Mouse (Mus musculus) hindbrain, embryonic 14.5 days (tissue): ENCODE measurements around the gene Pwp2. TPM values are rescaled to one million over a fixed set of nuclear protein-coding genes. Genes with fewer than 3 reads are reported as not detected.
"Not testable (repeated sequence)": the region's sequence is repeated elsewhere in the genome, so short reads cannot be mapped to it uniquely, and the experiment has no call there.

ENCODE experiments used
- ATAC-seq: fragments of 200-750 bp; cut with Nextera tagmentation; 2 replicates; pipeline ENCODE4 v1.8.0; 2017; ENCODE audit warnings: moderate number of reproducible peaks, mild to moderate bottlenecking, moderate TSS enrichment, moderate library complexity; ENCODE audit not compliant: low FRiP score
- DNase-seq: peaks from one replicate; pipeline ENCODE4 v3.0.0-alpha.2; 2015; ENCODE audit warnings: low spot score
- H3K27ac ChIP-seq: fragments of 300-500 bp; sonication (generic); 2 replicates; pipeline ENCODE4 v1.5.1; 2014; ENCODE audit warnings: mild to moderate bottlenecking, moderate library complexity
- H3K27me3 ChIP-seq: fragments of 300-500 bp; sonication (generic); 2 replicates; pipeline ENCODE4 v1.6.1; 2014; ENCODE audit warnings: mild to moderate bottlenecking, low read length, mixed read lengths; ENCODE audit not compliant: control insufficient read depth, insufficient read depth
- H3K36me3 ChIP-seq: fragments of 300-500 bp; sonication (generic); replicated peaks from 2 replicates; pipeline ENCODE4 v1.6.1; 2014; ENCODE audit not compliant: control insufficient read depth, insufficient read depth
- H3K4me1 ChIP-seq: fragments of 300-500 bp; sonication (generic); replicated peaks from 2 replicates; pipeline ENCODE4 v1.6.1; 2014; ENCODE audit warnings: antibody characterized with exemption, low read length, mixed read lengths; ENCODE audit not compliant: control insufficient read depth, insufficient read depth
- H3K4me2 ChIP-seq: fragments of 300-500 bp; sonication (generic); replicated peaks from 2 replicates; pipeline ENCODE4 v1.6.1; 2014; ENCODE audit warnings: mild to moderate bottlenecking, moderate library complexity
- H3K4me3 ChIP-seq: fragments of 300-500 bp; sonication (generic); replicated peaks from 2 replicates; pipeline ENCODE4 v1.5.1; 2014; ENCODE audit warnings: mild to moderate bottlenecking, low read length
- H3K9ac ChIP-seq: fragments of 300-500 bp; sonication (generic); 2 replicates; pipeline ENCODE4 v1.6.1; 2014
- H3K9me3 ChIP-seq: fragments of 300-500 bp; sonication (generic); 2 replicates; pipeline ENCODE4 v1.6.1; 2016; ENCODE audit warnings: low read length; ENCODE audit not compliant: control insufficient read depth
- WGBS: fragments of 180-500 bp; shearing (Covaris S2); extraction: QIAGEN DNeasy Blood & Tissue Kit; methylation state at CpG from one replicate; pipeline ENCODE4 v1.1.7; 2014; 5-methylcytosine and 5-hydroxymethylcytosine counted together
- polyA plus RNA-seq: library from polyadenylated mRNA; unstranded; fragments of >200 nt; fragmentation: Nextera tagmentation; extraction: Ambion mirVana; gene quantifications from 2 replicates; pipeline ENCODE4 v1.2.1, GENCODE M21; 2014

Gene Pwp2
- polyA plus RNA-seq, 1 experiment from 2014 or later, result 13.5 TPM

GRCm38 (mm10) chr10:78127046-78127870, 57.7 kb downstream of the Pwp2 start:
- 63% methylated on average over 9 of the region's 9 CpGs for WGBS
- ATAC-seq (no peak), DNase-seq (no peak)
- Histone ChIP-seq H3K4me2 (no peak overlapping the region), H3K9ac (no peak overlapping the region), H3K27me3 (no peaks in the 10 kb centered on the region), H3K36me3 (no peaks in the 10 kb centered on the region), H3K9me3 (no peaks in the 10 kb centered on the region), H3K4me1 (no peaks in the 10 kb centered on the region), H3K4me3 (no peak overlapping the region), H3K27ac (no peak overlapping the region)

GRCm38 (mm10) chr10:78126311-78126710, 58.6 kb downstream of the Pwp2 start:
- no peaks in the 10 kb centered on the region for H3K36me3 ChIP-seq
- no peak overlapping the region for H3K4me2 ChIP-seq
- DNase-seq (no peak), ATAC-seq (no peak)
- no peak overlapping the region for H3K9ac ChIP-seq
- H3K27me3 ChIP-seq, result no peaks in the 10 kb centered on the region
- WGBS, result 94% methylated on average over 5 of the region's 5 CpGs
- no peaks in the 10 kb centered on the region for H3K9me3 ChIP-seq
- H3K4me1 ChIP-seq, result no peaks in the 10 kb centered on the region
- no peak overlapping the region for H3K27ac ChIP-seq
- H3K4me3 ChIP-seq, result no peak overlapping the region

GRCm38 (mm10) chr10:78125061-78125460, 59.9 kb downstream of the Pwp2 start:
- not testable (repeated sequence) for H3K27me3 ChIP-seq, H3K4me3 ChIP-seq, H3K9me3 ChIP-seq, H3K4me1 ChIP-seq, H3K9ac ChIP-seq, ATAC-seq, DNase-seq, H3K27ac ChIP-seq, H3K4me2 ChIP-seq, H3K36me3 ChIP-seq
- WGBS, result 84% methylated on average over 8 of the region's 8 CpGs

- not testable (repeated sequence) for ATAC-seq, H3K9me3 ChIP-seq, H3K9ac ChIP-seq, H3K4me2 ChIP-seq, H3K27ac ChIP-seq, DNase-seq, H3K36me3 ChIP-seq, H3K27me3 ChIP-seq, H3K4me3 ChIP-seq, H3K4me1 ChIP-seq
- WGBS, result 73% methylated on average over 6 of the region's 6 CpGs
Measured at GRCm38 (mm10) chr10:78124137-78124536, 60.8 kb downstream of the Pwp2 start.

Other genes starting within 250 kb of the Pwp2 start
- gene Trpm2, start 214.6 kb downstream of the Pwp2 start, polyA plus RNA-seq, result 6.3 and 6.4 TPM in 2 replicates
- 46.9 and 48.1 TPM in 2 replicates for gene 1810043G02Rik, start 206.6 kb downstream of the Pwp2 start, polyA plus RNA-seq
- gene Pfkl, start 175.1 kb downstream of the Pwp2 start, polyA plus RNA-seq, result 93.5 and 98.2 TPM in 2 replicates
- not detected in 2 replicates for gene Dnmt3l, start 143.2 kb downstream of the Pwp2 start, polyA plus RNA-seq
- 0.09 and 0.15 TPM in 2 replicates for gene Aire, start 141.5 kb downstream of the Pwp2 start, polyA plus RNA-seq
- gene Icosl, start 115.8 kb downstream of the Pwp2 start, polyA plus RNA-seq, result 0.79 and 1.1 TPM in 2 replicates
- 17.3 and 22.0 TPM in 2 replicates for gene D10Jhu81e, start 15.4 kb downstream of the Pwp2 start, polyA plus RNA-seq
- 35.5 and 39.7 TPM in 2 replicates for gene Trappc10, start 59.5 kb upstream of the Pwp2 start, polyA plus RNA-seq
- gene Agpat3, start 167.3 kb upstream of the Pwp2 start, polyA plus RNA-seq, result 80.3 and 81.5 TPM in 2 replicates
- gene Rrp1, start 227.9 kb upstream of the Pwp2 start, polyA plus RNA-seq, result 324 and 336 TPM in 2 replicates
- gene Cstb, start 240.5 kb upstream of the Pwp2 start, polyA plus RNA-seq, result 97.3 and 119 TPM in 2 replicates